Mouse (Mus musculus) spleen, adult 12 weeks (tissue): Measurements from ENCODE around the gene Gm20773.
"Not testable (repeated sequence)": the region's sequence is repeated elsewhere in the genome, so short reads cannot be mapped to it uniquely, and the experiment has no call there.

Source experiments
- DNase-seq: peaks from one replicate; pipeline ENCODE4 v3.0.0; 2022; ENCODE audit warnings: low spot score

Gene Gm20773

DNA sequence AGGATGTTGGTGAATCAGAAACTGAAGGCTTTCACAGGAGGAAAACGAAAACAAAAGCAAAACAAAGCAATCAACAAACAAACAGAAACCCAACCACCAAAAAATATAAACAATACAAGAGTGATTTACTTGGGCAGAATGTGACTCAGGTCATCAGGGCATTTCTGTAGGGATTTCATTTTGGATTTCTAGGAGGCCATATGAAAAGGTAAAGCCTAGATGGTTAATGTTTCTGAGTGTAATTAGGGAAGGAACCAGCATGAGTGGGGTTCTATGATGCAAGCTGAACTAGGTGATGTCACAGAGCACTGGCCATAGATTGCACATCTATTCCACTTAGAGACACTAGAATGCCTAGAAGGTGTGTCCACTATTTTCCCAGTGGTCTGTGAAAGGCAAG is at the start of gene Gm20773:
TSS of gene Gm20773 (plus strand) at position 301 of the 400 bp plus-strand sequence.
- DNase-seq = not testable (repeated sequence)

DNA sequence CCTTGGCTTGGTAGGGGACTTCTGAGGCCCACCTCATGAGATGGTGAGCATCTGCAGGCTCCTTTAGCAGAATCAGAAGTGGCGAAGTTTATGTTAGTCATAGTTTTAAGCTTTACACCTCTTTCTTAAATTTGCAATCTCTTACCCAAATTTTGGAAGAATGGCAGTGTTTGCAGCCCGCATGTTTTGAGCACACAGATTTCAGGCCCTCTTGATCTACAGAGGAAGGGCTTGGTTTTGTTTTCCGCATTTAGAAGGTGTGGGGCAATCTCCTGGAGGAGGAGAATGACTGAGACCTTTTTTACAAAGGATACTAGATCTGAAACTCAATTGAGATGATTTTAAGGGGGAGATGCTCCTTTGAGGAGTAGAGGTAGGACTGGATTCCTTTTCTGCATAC is 28.3 kb upstream of the Gm20773 start, which contains the start of gene Gm21866:
TSS of gene Gm21866 (minus strand) at position 101 of the 400 bp plus-strand sequence.
- DNase-seq = not testable (repeated sequence)
